ENCODE assay signal across 38 mouse cellular contexts in genomic region chr17:37093289-37093688, GRCm38 (mm10). TPM values are rescaled to one million over a fixed set of nuclear protein-coding genes. Genes with fewer than 3 reads are reported as not detected.
"Had no signal": no experiment of that assay in that cellular context is flagged by ENCODE, and none has a peak within 500 bp of the region (broad histone marks: within the 10 kb centered on the region; RNA-seq: fewer than 3 reads in every experiment).

No protein-coding gene starts in this region.

- H3K4me1 ChIP-seq: heart, embryonic 13.5 days; heart, embryonic 15.5 days; hindbrain, embryonic 10.5 days; hindbrain, embryonic 12.5 days; hindbrain, embryonic 15.5 days; intestine, embryonic 15.5 days; limb, embryonic 10.5 days; limb, embryonic 12.5 days; liver, embryonic 13.5 days; liver, embryonic 15.5 days had no signal

- ATAC-seq: inflammation-experienced regulatory T-cells, adult 6 months; intestine, embryonic 15.5 days; intestine, postnatal 0 days had no signal

- H3K4me2 ChIP-seq: heart, embryonic 11.5 days; heart, embryonic 13.5 days; heart, embryonic 15.5 days; hindbrain, embryonic 12.5 days; hindbrain, embryonic 15.5 days; intestine, embryonic 15.5 days; limb, embryonic 12.5 days; liver, embryonic 11.5 days; liver, embryonic 13.5 days; liver, embryonic 15.5 days had no signal

- H3K27me3 ChIP-seq: heart, embryonic 13.5 days; heart, embryonic 15.5 days; hindbrain, embryonic 12.5 days; hindbrain, embryonic 15.5 days; intestine, embryonic 15.5 days; limb, embryonic 12.5 days; liver, embryonic 13.5 days; liver, embryonic 15.5 days had no signal

- H3K36me3 ChIP-seq: heart, embryonic 13.5 days; heart, embryonic 15.5 days; hindbrain, embryonic 10.5 days; hindbrain, embryonic 12.5 days; hindbrain, embryonic 15.5 days; intestine, embryonic 15.5 days; limb, embryonic 10.5 days; limb, embryonic 12.5 days; liver, embryonic 13.5 days; liver, embryonic 15.5 days had no signal

- H3K9me3 ChIP-seq: heart, embryonic 13.5 days; heart, embryonic 15.5 days; hindbrain, embryonic 10.5 days; hindbrain, embryonic 12.5 days; hindbrain, embryonic 15.5 days; intestine, embryonic 15.5 days; limb, embryonic 10.5 days; limb, embryonic 12.5 days; liver, embryonic 13.5 days; liver, embryonic 15.5 days had no signal

- H3K27ac ChIP-seq: gastrocnemius, adult 2 months; heart, adult 2 months; heart, embryonic 13.5 days; heart, embryonic 15.5 days; hindbrain, embryonic 10.5 days; hindbrain, embryonic 12.5 days; hindbrain, embryonic 15.5 days; intestine, embryonic 15.5 days; layer of hippocampus, adult 2 months; left cerebral cortex, adult 2 months; limb, embryonic 10.5 days; limb, embryonic 12.5 days; liver, embryonic 13.5 days; liver, embryonic 15.5 days had no signal

- H3K4me3 ChIP-seq: gastrocnemius, adult 2 months; heart, adult 2 months; heart, embryonic 13.5 days; heart, embryonic 15.5 days; hindbrain, embryonic 10.5 days; hindbrain, embryonic 12.5 days; hindbrain, embryonic 15.5 days; intestine, embryonic 15.5 days; layer of hippocampus, adult 2 months; left cerebral cortex, adult 2 months; limb, embryonic 10.5 days; limb, embryonic 12.5 days; liver, embryonic 13.5 days; liver, embryonic 15.5 days had no signal

- DNase-seq: gastrocnemius, adult 2 months; gastrocnemius, postnatal 10 days; gastrocnemius, postnatal 25 days; heart, adult 2 months; heart, postnatal 14 days; heart, postnatal 4 days; kidney, adult 18-20 months; kidney, adult 8-10 months; kidney, postnatal 10 days; kidney, postnatal 25 days; kidney, postnatal 4 days; liver; liver, embryonic 13.5 days had no signal

- H3K9ac ChIP-seq: heart, embryonic 13.5 days; heart, embryonic 15.5 days; hindbrain, embryonic 12.5 days; hindbrain, embryonic 15.5 days; intestine, embryonic 15.5 days; limb, embryonic 12.5 days; liver, embryonic 13.5 days; liver, embryonic 15.5 days had no signal

RNA-seq across cellular contexts. Expression of gene Olfr91, which starts 4.8 kb away (rescaled TPM):
- total RNA-seq: gastrocnemius, adult 2 months; gastrocnemius, postnatal 10 days; gastrocnemius, postnatal 25 days; gastrocnemius, postnatal 4 days; granulocyte monocyte progenitor cell, adult 5-6 weeks; heart, adult 2 months; heart, postnatal 14 days; heart, postnatal 4 days; layer of hippocampus, adult 2 months; layer of hippocampus, postnatal 10 days; layer of hippocampus, postnatal 25 days; left cerebral cortex, adult 2 months; left cerebral cortex, postnatal 10 days; left cerebral cortex, postnatal 25 days had no signal
- polyA plus RNA-seq: heart, adult 2 months; heart, embryonic 11.5 days; heart, embryonic 13.5 days; heart, embryonic 15.5 days; heart, postnatal 0 days; hindbrain, embryonic 10.5 days; hindbrain, embryonic 15.5 days; intestine, embryonic 15.5 days; intestine, postnatal 0 days; kidney, embryonic 14.5 days; kidney, embryonic 16.5 days; limb, embryonic 10.5 days; limb, embryonic 12.5 days; limb, embryonic 14.5 days; liver, embryonic 11.5 days; liver, embryonic 13.5 days; liver, embryonic 15.5 days had no signal

RNA-seq across cellular contexts. Expression of gene Olfr90, which starts 5.0 kb away (rescaled TPM):
- total RNA-seq: gastrocnemius, adult 2 months; gastrocnemius, postnatal 10 days; gastrocnemius, postnatal 25 days; gastrocnemius, postnatal 4 days; granulocyte monocyte progenitor cell, adult 5-6 weeks; heart, adult 2 months; heart, postnatal 14 days; heart, postnatal 4 days; layer of hippocampus, adult 2 months; layer of hippocampus, postnatal 10 days; left cerebral cortex, postnatal 10 days; left cerebral cortex, postnatal 25 days had no signal
- polyA plus RNA-seq: heart, adult 2 months; heart, embryonic 11.5 days; heart, embryonic 13.5 days; heart, embryonic 15.5 days; heart, postnatal 0 days; intestine, embryonic 15.5 days; intestine, postnatal 0 days; kidney, embryonic 14.5 days; kidney, embryonic 16.5 days; limb, embryonic 14.5 days; liver, embryonic 11.5 days; liver, embryonic 13.5 days; liver, embryonic 15.5 days had no signal

RNA-seq across cellular contexts. Expression of gene Olfr92, which starts 26.6 kb away (rescaled TPM):
- total RNA-seq: gastrocnemius, adult 2 months; gastrocnemius, postnatal 10 days; gastrocnemius, postnatal 25 days; gastrocnemius, postnatal 4 days; granulocyte monocyte progenitor cell, adult 5-6 weeks; heart, adult 2 months; heart, postnatal 14 days; heart, postnatal 4 days; layer of hippocampus, adult 2 months; layer of hippocampus, postnatal 10 days; layer of hippocampus, postnatal 25 days; left cerebral cortex, adult 2 months; left cerebral cortex, postnatal 10 days; left cerebral cortex, postnatal 25 days had no signal
- polyA plus RNA-seq: heart, adult 2 months; heart, embryonic 11.5 days; heart, embryonic 13.5 days; heart, embryonic 15.5 days; heart, postnatal 0 days; hindbrain, embryonic 10.5 days; hindbrain, embryonic 12.5 days; hindbrain, embryonic 15.5 days; inflammation-experienced regulatory T-cells, adult 6 months; intestine, embryonic 15.5 days; intestine, postnatal 0 days; kidney, embryonic 14.5 days; kidney, embryonic 16.5 days; limb, embryonic 10.5 days; limb, embryonic 12.5 days; limb, embryonic 14.5 days; liver, embryonic 11.5 days; liver, embryonic 13.5 days; liver, embryonic 15.5 days had no signal
